Mouse (Mus musculus) intestine, embryonic 15.5 days (tissue): ENCODE measurements around the gene Il18bp. TPM values are rescaled to one million over a fixed set of nuclear protein-coding genes. Genes with fewer than 3 reads are reported as not detected.

Experiments
- ATAC-seq: fragments of 200-750 bp; cut with Nextera tagmentation; 2 replicates; pipeline ENCODE4 v1.8.0; 2017; ENCODE audit warnings: moderate TSS enrichment, moderate library complexity
- H3K27ac ChIP-seq: fragments of 300-500 bp; sonication (generic); 2 replicates; pipeline ENCODE4 v1.5.1; 2015; ENCODE audit warnings: mild to moderate bottlenecking, inconsistent platforms
- H3K27me3 ChIP-seq: fragments of 300-500 bp; sonication (generic); replicated peaks from 2 replicates; pipeline ENCODE4 v1.6.1; 2015; ENCODE audit warnings: inconsistent platforms
- H3K36me3 ChIP-seq: fragments of 300-500 bp; sonication (generic); 2 replicates; pipeline ENCODE4 v1.6.1; 2015; ENCODE audit warnings: inconsistent platforms
- H3K4me1 ChIP-seq: fragments of 300-500 bp; sonication (generic); replicated peaks from 2 replicates; pipeline ENCODE4 v1.6.1; 2015; ENCODE audit warnings: inconsistent platforms
- H3K4me2 ChIP-seq: fragments of 300-500 bp; sonication (generic); replicated peaks from 2 replicates; pipeline ENCODE4 v1.6.1; 2015; ENCODE audit warnings: mild to moderate bottlenecking, inconsistent platforms
- H3K4me3 ChIP-seq: fragments of 300-500 bp; sonication (generic); replicated peaks from 2 replicates; pipeline ENCODE4 v1.5.1; 2015; ENCODE audit warnings: inconsistent platforms
- H3K9ac ChIP-seq: fragments of 300-500 bp; sonication (generic); 2 replicates; pipeline ENCODE4 v1.6.1; 2015; ENCODE audit warnings: inconsistent platforms
- H3K9me3 ChIP-seq: fragments of 300-500 bp; sonication (generic); 2 replicates; pipeline ENCODE4 v1.6.1; 2016; ENCODE audit warnings: inconsistent platforms
- WGBS: fragments of 180-500 bp; shearing (Covaris S2); methylation state at CpG from one replicate; pipeline ENCODE4 v1.1.7; 2015; 5-methylcytosine and 5-hydroxymethylcytosine counted together
- polyA plus RNA-seq: library from polyadenylated mRNA; unstranded; fragments of >200 nt; fragmentation: Nextera tagmentation; extraction: Ambion mirVana; gene quantifications from 2 replicates; pipeline ENCODE4 v1.2.1, GENCODE M21; 2015

Gene Il18bp
- polyA plus RNA-seq, 1 experiment from 2014 or later = 2.3 TPM

GRCm38 (mm10) chr7:101969694-101970428 lies 48.6 kb downstream of the Il18bp start:
- Histone ChIP-seq H3K4me1 (peaks cover 39% of the 10 kb centered on the region), H3K27me3 (no peaks in the 10 kb centered on the region), H3K36me3 (no peaks in the 10 kb centered on the region), H3K9ac (peak overlapping the region; percentile 71), H3K4me3 (peak overlapping the region; percentile 61), H3K9me3 (no peaks in the 10 kb centered on the region), H3K27ac (peak overlapping the region; percentile 98), H3K4me2 (peak overlapping the region; percentile 92)
- peak; percentile 91 for ATAC-seq
- WGBS = under 1% methylated on average over 52 of the region's 53 CpGs

- no peaks in the 10 kb centered on the region for H3K9me3 ChIP-seq
- H3K9ac ChIP-seq = no peak overlapping the region
- no peaks in the 10 kb centered on the region for H3K36me3 ChIP-seq
- WGBS = 52% methylated on average over 2 of the region's 2 CpGs
- ATAC-seq = no peak
- H3K27ac ChIP-seq = peak overlapping the region; percentile 14; the same call in 1 of the 2 replicates
- peak overlapping the region; percentile 26; the same call in 1 of the 2 replicates for H3K4me2 ChIP-seq
- H3K27me3 ChIP-seq = no peaks in the 10 kb centered on the region
- H3K4me3 ChIP-seq = no peak overlapping the region
- H3K4me1 ChIP-seq = peaks cover 29% of the 10 kb centered on the region
Observed at GRCm38 (mm10) chr7:101968751-101969150, 49.7 kb downstream of the Il18bp start.

DNA sequence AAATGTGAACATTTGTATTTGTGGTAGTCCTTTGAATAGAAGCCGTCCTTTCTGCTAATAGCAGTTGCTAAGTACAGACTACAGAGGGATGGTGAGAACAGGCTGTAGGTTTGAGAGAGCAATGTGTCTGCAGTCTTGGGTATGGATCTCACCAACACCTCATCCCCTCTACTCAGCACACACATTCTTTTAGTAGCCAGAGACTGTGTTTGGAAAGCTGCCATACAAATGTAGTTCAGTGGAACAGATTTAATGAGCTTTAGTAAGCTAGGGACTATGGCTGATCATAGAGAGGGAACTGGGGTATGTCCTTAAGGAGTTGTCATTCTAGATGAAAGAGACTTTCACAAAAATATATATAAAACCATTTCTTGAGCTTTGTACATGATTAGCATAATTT lies 51.2 kb downstream of the Il18bp start:
- no peak overlapping the region for H3K4me3 ChIP-seq
- no peak for ATAC-seq
- peaks cover 17% of the 10 kb centered on the region for H3K4me1 ChIP-seq
- H3K27ac ChIP-seq = no peak overlapping the region
- H3K9ac ChIP-seq = no peak overlapping the region
- no peak overlapping the region for H3K4me2 ChIP-seq
- H3K36me3 ChIP-seq = no peaks in the 10 kb centered on the region
- no peaks in the 10 kb centered on the region for H3K9me3 ChIP-seq
- WGBS = 88% methylated on average over 1 of the region's 1 CpGs
- H3K27me3 ChIP-seq = no peaks in the 10 kb centered on the region

DNA sequence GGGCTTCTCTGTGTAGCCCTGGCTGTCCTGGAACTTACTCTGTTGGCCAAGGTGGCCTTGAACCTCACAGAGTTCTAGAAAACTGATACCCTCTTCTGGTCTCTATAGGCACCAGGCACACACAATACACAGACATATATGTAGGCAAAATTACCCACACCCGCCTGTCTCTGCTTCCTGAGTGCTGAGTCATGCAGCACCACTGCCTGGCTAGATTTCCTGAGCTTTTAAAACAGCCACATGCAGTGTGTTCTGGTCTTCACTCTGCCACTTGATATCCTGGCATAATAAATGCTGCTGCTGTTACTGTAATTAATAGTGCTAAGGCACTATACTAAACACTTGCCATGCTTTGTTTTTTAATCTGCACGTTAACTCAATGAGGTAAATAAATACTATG lies 52.9 kb downstream of the Il18bp start:
- Histone ChIP-seq H3K4me3 (no peak overlapping the region), H3K27ac (no peak overlapping the region), H3K9ac (no peak overlapping the region), H3K9me3 (no peaks in the 10 kb centered on the region), H3K4me1 (peaks cover 13% of the 10 kb centered on the region), H3K27me3 (no peaks in the 10 kb centered on the region), H3K4me2 (no peak overlapping the region), H3K36me3 (no peaks in the 10 kb centered on the region)
- 49% methylated on average over 2 of the region's 2 CpGs for WGBS
- ATAC-seq = no peak

Other genes starting within 250 kb of the Il18bp start
- 3.4 and 4.2 TPM in 2 replicates for gene Phox2a, start 200.4 kb downstream of the Il18bp start, polyA plus RNA-seq
- gene Inppl1, start 180.5 kb downstream of the Il18bp start, polyA plus RNA-seq = 34.9 and 35.4 TPM in 2 replicates
- 2.3 and 2.9 TPM in 2 replicates for gene Folr2, start 161.5 kb downstream of the Il18bp start, polyA plus RNA-seq
- gene Anapc15, start 155.0 kb downstream of the Il18bp start, polyA plus RNA-seq = 71.5 and 74.7 TPM in 2 replicates
- 121 and 149 TPM in 2 replicates for gene Folr1, start 147.9 kb downstream of the Il18bp start, polyA plus RNA-seq
- gene Lamtor1, start 112.8 kb downstream of the Il18bp start, polyA plus RNA-seq = 184 and 199 TPM in 2 replicates
- 0.29 and 0.38 TPM in 2 replicates for gene Tomt, start 112.3 kb downstream of the Il18bp start, polyA plus RNA-seq
- gene Lrrc51, start 84.8 kb downstream of the Il18bp start, polyA plus RNA-seq = 6.7 and 9.2 TPM in 2 replicates
- gene Numa1, start 84.6 kb downstream of the Il18bp start, polyA plus RNA-seq = 54.6 and 55.5 TPM in 2 replicates
- 28.0 and 30.3 TPM in 2 replicates for gene Rnf121, start 46.8 kb upstream of the Il18bp start, polyA plus RNA-seq
- 22.9 and 24.3 TPM in 2 replicates for gene Xndc1, start 46.8 kb upstream of the Il18bp start, polyA plus RNA-seq
- 0.75 and 1.0 TPM in 2 replicates for gene Xntrpc, start 47.0 kb upstream of the Il18bp start, polyA plus RNA-seq
- not detected in 2 replicates for gene Trpc2, start 64.4 kb upstream of the Il18bp start, polyA plus RNA-seq
- gene Art1, start 83.1 kb upstream of the Il18bp start, polyA plus RNA-seq = 0.34 and 0.59 TPM in 2 replicates
- 0.32 and 0.68 TPM in 2 replicates for gene Art5, start 90.8 kb upstream of the Il18bp start, polyA plus RNA-seq
- gene Chrna10, start 98.1 kb upstream of the Il18bp start, polyA plus RNA-seq = 0.06 TPM in 1 of 2 replicates, not detected in the other
- 31.4 and 33.4 TPM in 2 replicates for gene Nup98, start 191.5 kb upstream of the Il18bp start, polyA plus RNA-seq
- 98.9 and 109 TPM in 2 replicates for gene Pgap2, start 191.5 kb upstream of the Il18bp start, polyA plus RNA-seq
- gene Rhog, start 237.4 kb upstream of the Il18bp start, polyA plus RNA-seq = 60.2 and 62.1 TPM in 2 replicates
- 20.1 TPM in 2 replicates for gene Stim1, start 249.1 kb upstream of the Il18bp start, polyA plus RNA-seq